Mouse (Mus musculus): Measurements from ENCODE around the gene Eif2ak3.

- TF ChIP-seq CTCF (IDR thresholded peaks at IDR 0.05; ENCODE audit: borderline replicate concordance, control insufficient read depth, extremely low read depth, insufficient read depth, low read length, poor library complexity) (no peak), POLR2A (IDR thresholded peaks at IDR 0.05; ENCODE audit: control insufficient read depth, extremely low read depth, insufficient read depth, low read length, poor library complexity) (no peak)
Observed at GRCm38 (mm10) chr6:70805820-70806513, 38.3 kb upstream of the Eif2ak3 start.

All from thymus, adult 2 months (tissue).